Comparison of ENCODE assay signal across 8 mouse cellular contexts in the genomic region with DNA sequence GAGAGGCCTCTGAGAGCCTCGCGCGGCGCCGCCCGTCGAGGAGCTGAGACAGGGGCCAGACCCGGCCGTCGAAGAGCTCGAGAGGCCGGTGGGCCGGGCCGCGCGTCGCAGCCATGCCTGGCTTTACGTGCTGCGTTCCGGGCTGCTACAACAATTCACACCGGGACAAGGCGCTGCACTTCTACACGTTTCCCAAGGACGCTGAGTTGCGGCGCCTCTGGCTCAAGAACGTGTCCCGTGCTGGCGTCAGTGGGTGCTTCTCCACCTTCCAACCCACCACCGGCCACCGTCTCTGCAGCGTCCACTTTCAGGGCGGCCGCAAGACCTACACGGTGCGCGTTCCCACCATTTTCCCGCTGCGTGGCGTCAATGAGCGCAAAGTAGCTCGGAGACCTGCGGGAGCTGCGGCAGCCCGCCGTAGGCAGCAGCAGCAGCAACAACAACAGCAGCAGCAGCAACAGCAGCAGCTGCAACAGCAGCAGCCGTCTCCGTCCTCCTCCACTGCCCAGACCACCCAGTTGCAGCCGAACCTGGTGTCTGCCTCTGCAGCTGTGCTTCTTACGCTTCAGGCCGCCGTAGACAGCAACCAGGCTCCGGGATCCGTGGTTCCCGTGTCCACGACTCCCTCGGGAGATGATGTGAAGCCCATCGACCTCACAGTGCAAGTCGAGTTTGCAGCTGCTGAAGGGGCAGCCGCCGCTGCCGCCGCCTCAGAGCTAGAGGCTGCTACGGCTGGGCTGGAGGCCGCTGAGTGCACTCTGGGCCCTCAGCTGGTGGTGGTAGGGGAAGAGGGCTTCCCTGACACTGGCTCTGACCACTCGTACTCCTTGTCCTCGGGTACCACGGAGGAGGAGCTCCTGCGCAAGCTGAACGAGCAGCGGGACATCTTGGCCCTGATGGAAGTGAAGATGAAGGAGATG. TPM values are rescaled to one million over a fixed set of nuclear protein-coding genes. Genes with fewer than 3 reads are reported as not detected.
DNase-seq lines count a peak whose midpoint lies in the region; ATAC-seq and TF ChIP-seq lines count a peak whose summit lies in the region.
"Had no signal": no experiment of that assay in that cellular context is flagged by ENCODE, and none has a peak within 500 bp of the region (broad histone marks: within the 10 kb centered on the region; RNA-seq: fewer than 3 reads in every experiment).

No protein-coding gene starts in this region.

- no peak for TF ChIP-seq RAD21 in MEL (IDR thresholded peaks at IDR 0.05; ENCODE audit: low read depth, low read length)

- peaks cover 0 to 29% of the 10 kb centered on the region in 2 experiments; a peak in 2 of 4 replicates for H3K36me3 ChIP-seq in MEL (ENCODE audit: control insufficient read depth in 1 of 2, insufficient read depth in 2 of 2, low read length in 2 of 2)
- H3K36me3 ChIP-seq in forebrain, embryonic 12.5 days (replicated peaks), result peaks cover 6% of the 10 kb centered on the region; the same call in 1 of the 2 replicates
- no peaks in the 10 kb centered on the region for H3K36me3 ChIP-seq in hindbrain, embryonic 12.5 days

- TF ChIP-seq CTCF in MEL (IDR thresholded peaks at IDR 0.05 in 2 of 3, conservative IDR thresholded peaks at IDR 0.05 in 1 of 3; ENCODE audit: control insufficient read depth in 1 of 3, insufficient read depth in 1 of 3, low read depth in 2 of 3, low read length in 3 of 3, poor library complexity in 1 of 3, severe bottlenecking in 1 of 3), result no peak; a peak in 1 of 6 replicates
- TF ChIP-seq CTCF in bone marrow macrophage, adult 2 months (IDR thresholded peaks at IDR 0.05; ENCODE audit: low read depth, low read length), result no peak

- peaks cover 23% of the 10 kb centered on the region for H3K79me2 ChIP-seq in MEL (ENCODE audit: control insufficient read depth, insufficient read depth, low read length, poor library complexity)

- peaks cover 4 to 36% of the 10 kb centered on the region in 2 experiments for H3K4me1 ChIP-seq in MEL (ENCODE audit: control insufficient read depth in 1 of 2, insufficient read depth in 2 of 2, low read length in 2 of 2)
- H3K4me1 ChIP-seq in bone marrow macrophage, adult 2 months (ENCODE audit: control insufficient read depth, insufficient read depth, low read length), result peaks cover 34% of the 10 kb centered on the region
- H3K4me1 ChIP-seq in forebrain, embryonic 12.5 days, result peaks cover 52% of the 10 kb centered on the region
- peaks cover 35% of the 10 kb centered on the region for H3K4me1 ChIP-seq in hindbrain, embryonic 12.5 days

- H3K27me3 ChIP-seq in MEL (ENCODE audit: control insufficient read depth in 1 of 2, insufficient read depth in 2 of 2, low read length in 2 of 2), result no peaks in the 10 kb centered on the region
- no peaks in the 10 kb centered on the region for H3K27me3 ChIP-seq in forebrain, embryonic 12.5 days
- no peaks in the 10 kb centered on the region for H3K27me3 ChIP-seq in hindbrain, embryonic 12.5 days

- no peak for TF ChIP-seq EP300 in MEL (IDR thresholded peaks at IDR 0.05; ENCODE audit: low read depth in 1 of 2, low read length in 2 of 2)

- no peak for TF ChIP-seq POLR2A in MEL (IDR thresholded peaks at IDR 0.05; ENCODE audit: control insufficient read depth in 1 of 2, insufficient read depth in 1 of 2, low read depth in 1 of 2, low read length in 2 of 2, poor library complexity in 1 of 2)
- no peak for TF ChIP-seq POLR2A in bone marrow macrophage, adult 2 months (IDR thresholded peaks at IDR 0.05; ENCODE audit: borderline replicate concordance, low read depth, low read length)

- under 1% methylated on average over 71 of the region's 71 CpGs for WGBS in forebrain, embryonic 12.5 days
- WGBS in hindbrain, embryonic 12.5 days, result under 1% methylated on average over 71 of the region's 71 CpGs

- intact Hi-C loops in left cerebral cortex, postnatal 14 days (cut with DNase I), result no loop called here

- peak; percentile 13; the same call in 1 of the 2 replicates for ATAC-seq in forebrain, embryonic 12.5 days (ENCODE audit: low FRiP score)
- ATAC-seq in hindbrain, embryonic 12.5 days (ENCODE audit: low FRiP score), result peak; percentile 20

- H3K27ac ChIP-seq in MEL (ENCODE audit: control insufficient read depth, low read depth, low read length), result peak overlapping the region; percentile 8; the same call in 1 of the 2 replicates
- H3K27ac ChIP-seq in bone marrow macrophage, adult 2 months (ENCODE audit: insufficient read depth, low read depth, low read length), result peak overlapping the region; percentile 48
- peak overlapping the region; percentile 84 for H3K27ac ChIP-seq in forebrain, embryonic 12.5 days
- peak overlapping the region; percentile 81 for H3K27ac ChIP-seq in hindbrain, embryonic 12.5 days

- no peak for DNase-seq in MEL (ENCODE audit: low read depth, low spot score)
- peak; percentile 55 to 58 for DNase-seq in left cerebral cortex, postnatal 14 days (ENCODE audit: low spot score in 2 of 2)
- peak; percentile 65 for DNase-seq in mesoderm, embryonic 11.5 days (ENCODE audit: low read depth, low spot score)
- peak; percentile 61 to 84 for DNase-seq in spleen, postnatal 4 days (ENCODE audit: low spot score in 2 of 2)

- peak overlapping the region; percentile 76 for H3K9ac ChIP-seq in MEL (ENCODE audit: control insufficient read depth, low read depth, low read length, poor library complexity, severe bottlenecking)
- peak overlapping the region; percentile 90 for H3K9ac ChIP-seq in forebrain, embryonic 12.5 days
- H3K9ac ChIP-seq in hindbrain, embryonic 12.5 days, result peak overlapping the region; percentile 70

- H3K4me2 ChIP-seq in forebrain, embryonic 12.5 days, result peak overlapping the region; percentile 99
- H3K4me2 ChIP-seq in hindbrain, embryonic 12.5 days (replicated peaks), result peak overlapping the region; percentile 84

- peak overlapping the region; percentile 68 to 88 for H3K4me3 ChIP-seq in MEL (ENCODE audit: control insufficient read depth in 1 of 2, insufficient read depth in 1 of 2, low read depth in 2 of 2, low read length in 2 of 2)
- peak overlapping the region; percentile 89 for H3K4me3 ChIP-seq in bone marrow macrophage, adult 2 months (ENCODE audit: insufficient read depth, low read length)
- H3K4me3 ChIP-seq in forebrain, embryonic 12.5 days (replicated peaks), result peak overlapping the region; percentile 80
- H3K4me3 ChIP-seq in hindbrain, embryonic 12.5 days, result peak overlapping the region; percentile 65

- no peaks in the 10 kb centered on the region for H3K9me3 ChIP-seq in MEL (replicated peaks; ENCODE audit: insufficient read depth, low read length)
- H3K9me3 ChIP-seq in forebrain, embryonic 12.5 days, result no peaks in the 10 kb centered on the region
- H3K9me3 ChIP-seq in hindbrain, embryonic 12.5 days (replicated peaks), result no peaks in the 10 kb centered on the region

TF ChIP-seq in MEL, 35 proteins besides CTCF, POLR2A, EP300 and RAD21 (continues in another document):
- TF ChIP-seq ZC3H11A (IDR thresholded peaks at IDR 0.05; ENCODE audit: low read depth, low read length) (no peak), CHD1 (IDR thresholded peaks at IDR 0.05; ENCODE audit: low read depth, low read length) (0 out of 2 replicates have a peak, but pooled peaks have one; percentile 16)

RNA-seq across cellular contexts. Expression of a gene that starts 0.6 kb away (rescaled TPM):
- total RNA-seq in MEL (2012; rRNA removed), result 41.9 and 48.8 TPM in 2 replicates
- polyA plus RNA-seq in MEL (2012; ENCODE audit: insufficient read depth in 1 of 2, insufficient read length in 2 of 2, low read depth in 1 of 2, low replicate concordance in 2 of 2, missing spikeins in 1 of 2), result 10 to 100 TPM in 1 of 2 experiments, not detected in 1; 51.4 TPM
- polyA plus RNA-seq in bone marrow macrophage, adult 2 months (2012; ENCODE audit: insufficient read depth, insufficient read length, missing spikeins), result 27.4 and 28.5 TPM in 2 replicates
- polyA plus RNA-seq in forebrain, embryonic 12.5 days (2016; fragmentation: Nextera tagmentation; extraction: Ambion mirVana), result 80.4 and 81.9 TPM in 2 replicates
- 74.3 and 77.8 TPM in 2 replicates for polyA plus RNA-seq in hindbrain, embryonic 12.5 days (2016; fragmentation: Nextera tagmentation; extraction: Ambion mirVana)
- total RNA-seq in left cerebral cortex, postnatal 14 days (2021), result 10 to 100 TPM; 34.7 to 38.5 TPM

RNA-seq across cellular contexts. Expression of a gene that starts 2.4 kb away (rescaled TPM):
- 14.2 and 15.7 TPM in 2 replicates for total RNA-seq in MEL (2012; rRNA removed)
- 10 to 100 TPM in 1 of 2 experiments, not detected in 1; 26.5 TPM for polyA plus RNA-seq in MEL (2012; ENCODE audit: insufficient read depth in 1 of 2, insufficient read length in 2 of 2, low read depth in 1 of 2, low replicate concordance in 2 of 2, missing spikeins in 1 of 2)
- polyA plus RNA-seq in bone marrow macrophage, adult 2 months (2012; ENCODE audit: insufficient read depth, insufficient read length, missing spikeins), result 16.9 and 17.1 TPM in 2 replicates
- 67.1 and 70.7 TPM in 2 replicates for polyA plus RNA-seq in forebrain, embryonic 12.5 days (2016; fragmentation: Nextera tagmentation; extraction: Ambion mirVana)
- 63.8 and 64.5 TPM in 2 replicates for polyA plus RNA-seq in hindbrain, embryonic 12.5 days (2016; fragmentation: Nextera tagmentation; extraction: Ambion mirVana)
- 10 to 100 TPM; 17.6 to 17.7 TPM for total RNA-seq in left cerebral cortex, postnatal 14 days (2021)

RNA-seq across cellular contexts. Expression of a gene that starts 4.9 kb away (rescaled TPM):
- total RNA-seq in MEL (2012; rRNA removed), result 167 and 198 TPM in 2 replicates
- polyA plus RNA-seq in MEL (2012; ENCODE audit: insufficient read depth in 1 of 2, insufficient read length in 2 of 2, low read depth in 1 of 2, low replicate concordance in 2 of 2, missing spikeins in 1 of 2), result 10 to 100 TPM in 1 of 2 experiments, not detected in 1; 28.0 TPM
- 2.2 TPM in 1 of 2 replicates, not detected in the other for polyA plus RNA-seq in bone marrow macrophage, adult 2 months (2012; ENCODE audit: insufficient read depth, insufficient read length, missing spikeins)
- 275 and 317 TPM in 2 replicates for polyA plus RNA-seq in forebrain, embryonic 12.5 days (2016; fragmentation: Nextera tagmentation; extraction: Ambion mirVana)
- 241 and 248 TPM in 2 replicates for polyA plus RNA-seq in hindbrain, embryonic 12.5 days (2016; fragmentation: Nextera tagmentation; extraction: Ambion mirVana)
- total RNA-seq in left cerebral cortex, postnatal 14 days (2021), result 10 to 100 TPM; 33.4 to 35.9 TPM

RNA-seq across cellular contexts. Expression of a gene that starts 25.2 kb away (rescaled TPM):
- 44.5 and 46.1 TPM in 2 replicates for total RNA-seq in MEL (2012; rRNA removed)
- 10 to 100 TPM in 1 of 2 experiments, not detected in 1; 72.1 TPM for polyA plus RNA-seq in MEL (2012; ENCODE audit: insufficient read depth in 1 of 2, insufficient read length in 2 of 2, low read depth in 1 of 2, low replicate concordance in 2 of 2, missing spikeins in 1 of 2)
- 23.6 and 29.8 TPM in 2 replicates for polyA plus RNA-seq in bone marrow macrophage, adult 2 months (2012; ENCODE audit: insufficient read depth, insufficient read length, missing spikeins)
- polyA plus RNA-seq in forebrain, embryonic 12.5 days (2016; fragmentation: Nextera tagmentation; extraction: Ambion mirVana), result 67.4 and 72.2 TPM in 2 replicates
- polyA plus RNA-seq in hindbrain, embryonic 12.5 days (2016; fragmentation: Nextera tagmentation; extraction: Ambion mirVana), result 69.3 and 72.1 TPM in 2 replicates
- 10 to 100 TPM; 59.8 to 62.1 TPM for total RNA-seq in left cerebral cortex, postnatal 14 days (2021)

RNA-seq across cellular contexts. Expression of a gene that starts 28.0 kb away (rescaled TPM):
- total RNA-seq in MEL (2012; rRNA removed), result not detected in 2 replicates
- polyA plus RNA-seq in MEL (2012; ENCODE audit: insufficient read depth in 1 of 2, insufficient read length in 2 of 2, low read depth in 1 of 2, low replicate concordance in 2 of 2, missing spikeins in 1 of 2), result under 1 TPM in 1 of 2 experiments, not detected in 1; 0.10 TPM
- polyA plus RNA-seq in bone marrow macrophage, adult 2 months (2012; ENCODE audit: insufficient read depth, insufficient read length, missing spikeins), result not detected in 2 replicates
- polyA plus RNA-seq in forebrain, embryonic 12.5 days (2016; fragmentation: Nextera tagmentation; extraction: Ambion mirVana), result 0.12 and 0.51 TPM in 2 replicates
- polyA plus RNA-seq in hindbrain, embryonic 12.5 days (2016; fragmentation: Nextera tagmentation; extraction: Ambion mirVana), result 0.84 and 1.5 TPM in 2 replicates
- total RNA-seq in left cerebral cortex, postnatal 14 days (2021), result under 1 TPM in 1 of 2 experiments, not detected in 1; 0.18 TPM
- total RNA-seq: heart, postnatal 10 days had no signal

Comparison
In these comparisons a context has a peak if more than half of its experiments do, and no peak if none do; other contexts are left out.
1. H3K27ac ChIP-seq: peak in every context shown above with its lines; median percentile 84 in forebrain, embryonic 12.5 days; 81 in hindbrain, embryonic 12.5 days; 48 in bone marrow macrophage, adult 2 months; 8 in MEL.